Mouse (Mus musculus): ENCODE data around the gene Csmd2.

DNA sequence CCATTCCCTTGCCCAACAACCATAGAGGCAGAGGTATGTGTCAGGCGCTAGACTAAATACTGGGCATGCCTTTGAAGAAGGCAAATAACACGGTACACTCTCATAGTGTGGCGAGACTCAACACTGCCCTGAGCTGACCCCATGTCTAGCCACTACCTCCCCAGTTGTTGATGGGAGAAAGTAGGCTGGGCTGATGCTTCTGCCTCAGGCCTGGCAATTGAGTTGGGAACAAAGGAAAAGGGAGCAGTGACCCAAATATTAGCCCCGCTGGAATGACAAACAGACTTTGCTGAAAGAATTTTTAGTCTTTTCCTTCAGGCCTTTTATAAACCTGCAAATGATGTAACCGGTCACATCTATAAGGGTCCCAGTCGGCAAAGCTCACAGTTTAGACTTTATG, 393.7 kb downstream of the Csmd2 start:
- TF ChIP-seq CTCF (IDR thresholded peaks at IDR 0.05; ENCODE audit: low read depth) (no peak), EP300 (IDR thresholded peaks at IDR 0.05; ENCODE audit: low read depth) (no peak)

All from liver, postnatal 0 days (tissue).